Mouse (Mus musculus): ENCODE results near the gene H2al1b.
"Not testable (repeated sequence)": the region's sequence is repeated elsewhere in the genome, so short reads cannot be mapped to it uniquely, and the experiment has no call there.

DNA sequence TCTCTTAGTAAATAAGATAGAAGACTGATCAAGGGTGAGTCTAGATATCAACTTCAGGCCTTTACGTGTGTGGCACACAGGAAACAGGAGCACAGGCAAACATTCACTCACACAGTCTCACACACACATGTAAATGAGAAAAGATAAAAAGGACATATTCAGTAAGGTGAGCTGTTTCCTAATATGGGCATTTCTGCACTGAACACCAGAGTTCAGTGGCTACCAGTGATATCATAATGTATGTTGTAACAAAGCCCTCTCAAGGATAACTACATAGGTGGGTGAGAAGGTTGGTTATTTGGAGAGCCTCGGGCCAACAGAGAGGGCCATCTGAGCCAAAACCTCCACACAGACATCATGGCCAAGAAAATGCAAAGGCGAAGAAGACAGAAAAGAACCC lies at the start of gene H2al1b:
- not testable (repeated sequence) for TF ChIP-seq CTCF (IDR thresholded peaks at IDR 0.05; ENCODE audit: borderline replicate concordance, control insufficient read depth, extremely low read depth, insufficient read depth, low read length, poor library complexity); POLR2A (IDR thresholded peaks at IDR 0.05; ENCODE audit: control insufficient read depth, extremely low read depth, insufficient read depth, low read length, poor library complexity)
